Mouse (Mus musculus) E14TG2a.4 (cell line): ENCODE results near the gene Hck.

Source experiments
- CTCF ChIP-seq: conservative IDR thresholded peaks from 2 replicates; pipeline ENCODE4 v1.5.1; 2014; ENCODE audit warnings: low read length
- NANOG ChIP-seq: IDR thresholded peaks from 2 replicates; pipeline ENCODE4 v1.6.1; 2014; ENCODE audit warnings: borderline replicate concordance, low read length, mixed read lengths
- POU5F1 ChIP-seq: IDR thresholded peaks from 2 replicates; pipeline ENCODE4 v1.6.1; 2014; ENCODE audit warnings: low read length, borderline replicate concordance

DNA sequence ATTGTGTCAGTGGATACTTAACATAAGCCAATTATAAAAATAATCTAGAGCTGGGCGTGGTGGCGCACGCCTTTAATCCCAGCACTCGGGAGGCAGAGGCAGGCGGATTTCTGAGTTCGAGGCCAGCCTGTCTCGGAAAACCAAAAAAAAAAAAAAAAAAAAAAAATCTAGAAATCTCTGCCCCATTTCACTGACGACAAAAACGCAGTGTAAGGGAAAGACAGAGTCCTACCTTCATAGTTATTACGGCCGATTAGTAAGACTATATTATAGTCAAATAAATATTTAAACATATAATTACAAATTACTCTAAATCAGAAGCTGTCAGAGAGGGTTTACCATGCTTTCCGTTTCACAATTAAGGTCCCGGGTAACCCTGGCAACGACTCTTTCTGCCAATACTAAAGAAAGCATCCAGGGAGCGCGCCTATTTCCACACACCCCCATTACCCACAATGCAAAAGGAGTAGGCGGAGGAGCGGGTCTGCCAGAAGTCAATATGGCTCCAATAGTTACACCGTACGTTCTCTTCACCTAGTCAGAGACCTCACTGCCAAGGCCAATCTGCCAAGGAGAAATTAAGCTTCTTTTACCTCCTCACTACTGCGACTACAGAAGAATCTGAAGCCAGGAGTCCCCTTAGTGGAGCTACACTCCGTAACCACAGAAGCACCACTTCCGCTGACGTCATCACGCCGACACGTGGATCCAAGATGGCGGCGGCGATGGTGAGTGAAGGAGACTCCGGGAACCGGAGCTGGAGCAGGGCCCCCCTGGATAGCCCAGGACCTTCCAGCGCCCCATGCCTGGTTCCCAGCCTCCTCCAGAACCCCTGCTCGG, 52.8 kb downstream of the Hck start, which contains the start of gene Tm9sf4:
- TF ChIP-seq CTCF = no peak
- no peak for TF ChIP-seq POU5F1
- no peak for TF ChIP-seq NANOG
